Mouse (Mus musculus) right cerebral cortex, postnatal 36 days (tissue): ENCODE measurements around the gene Ppp1ca.

Source experiments
- DNase-seq, 2 experiments: peaks; one replicate each; pipeline ENCODE4 v3.0.0; 2022; ENCODE audit warnings: low spot score in 2 of 2, mixed read lengths in 1 of 2

Ppp1ca gene

DNA sequence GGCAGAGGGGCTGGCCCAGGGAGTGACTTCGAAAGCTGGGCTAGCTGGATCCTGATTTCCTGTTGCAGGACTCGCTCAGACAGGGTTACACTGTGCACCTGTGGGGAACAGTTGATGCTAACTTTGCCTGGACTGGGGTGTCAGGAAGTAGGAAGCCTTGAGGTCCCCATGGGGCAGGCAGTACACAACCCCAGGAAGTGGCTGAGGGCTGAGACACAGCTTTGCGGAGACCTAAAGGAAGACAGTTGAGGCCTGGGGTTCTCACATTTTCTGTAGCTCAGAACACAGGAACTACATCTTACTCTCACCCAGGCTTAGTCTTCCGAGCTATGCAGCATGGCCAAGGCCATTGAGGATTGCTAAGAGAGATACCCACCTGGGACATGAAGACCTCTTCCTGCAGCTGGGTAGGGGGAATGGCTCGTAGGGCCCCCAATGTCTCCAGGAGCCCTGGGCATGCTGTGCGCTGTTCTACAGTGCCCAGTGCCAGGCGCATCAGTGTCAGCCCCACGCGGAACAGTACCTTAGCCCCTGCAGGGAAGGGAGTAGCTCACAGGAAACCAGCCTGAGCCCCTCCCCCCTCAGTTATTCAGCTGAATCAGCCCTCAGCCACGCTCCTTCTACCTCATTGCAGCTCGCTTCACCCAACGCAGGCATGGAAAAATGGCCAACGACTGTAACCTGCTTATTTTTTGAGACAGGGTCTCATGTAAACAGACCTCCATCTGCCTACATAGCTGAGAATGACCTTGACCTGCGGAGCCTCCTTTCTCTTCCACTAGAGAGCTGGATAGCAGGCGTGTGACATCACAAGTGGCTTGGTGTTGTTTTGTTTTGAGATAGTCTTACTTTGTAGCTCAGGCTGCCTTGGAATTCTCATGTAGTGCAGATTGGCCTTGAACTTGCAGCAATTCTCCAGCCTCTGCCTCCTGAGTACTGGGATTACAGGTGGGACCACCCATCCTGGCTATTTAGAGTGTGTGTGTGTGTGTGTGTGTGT lies 6.6 kb upstream of the Ppp1ca start:
- DNase-seq: no peak

DNA sequence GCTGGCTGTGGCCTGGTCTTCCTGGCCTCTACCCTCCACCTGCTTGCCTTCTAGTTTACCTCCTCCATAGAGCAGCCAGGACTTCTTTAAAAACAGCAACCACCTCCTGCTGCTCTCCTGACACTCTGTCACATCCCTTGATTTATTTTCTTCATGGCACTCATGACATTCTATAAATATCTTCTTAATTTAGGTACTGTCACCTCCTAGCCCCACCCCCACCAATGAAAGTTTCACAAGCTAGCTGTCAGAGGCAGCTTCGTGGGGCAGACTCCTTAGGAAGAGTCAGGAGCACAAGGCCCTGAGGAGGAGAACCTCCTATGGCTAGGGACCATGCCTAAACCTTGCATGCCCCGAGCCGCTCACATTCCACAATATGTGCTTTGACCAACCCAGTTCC lies 4.6 kb upstream of the Ppp1ca start:
- DNase-seq: no peak

DNA sequence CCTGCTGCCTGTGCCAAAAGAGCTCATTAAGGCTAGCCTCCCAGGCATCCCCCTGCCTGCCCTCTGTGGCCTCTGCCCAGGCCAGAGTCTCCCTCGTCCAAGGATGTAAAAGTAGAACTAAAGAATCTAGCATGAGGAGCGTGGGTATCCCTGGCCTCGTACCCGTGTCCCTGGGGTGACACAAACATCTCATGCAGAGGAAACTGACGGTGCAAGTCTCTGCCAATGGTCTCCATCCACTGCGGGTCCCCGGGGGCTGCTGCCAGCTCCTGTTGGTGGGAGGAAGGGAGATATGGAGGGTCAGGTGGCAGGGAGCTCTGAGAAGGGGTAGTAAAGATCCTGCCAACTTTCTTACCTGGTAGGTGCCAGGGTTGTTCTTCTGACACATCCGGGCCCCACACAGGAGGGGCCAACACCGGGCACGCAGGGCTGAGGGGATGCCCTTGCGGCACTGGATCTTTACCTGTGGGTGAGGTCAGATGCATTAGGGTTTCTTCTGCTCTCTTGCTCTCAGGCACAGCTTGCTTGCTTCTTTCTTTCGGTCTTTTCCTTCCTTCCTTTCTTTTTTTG lies 2.7 kb upstream of the Ppp1ca start:
- no peak for DNase-seq

DNA sequence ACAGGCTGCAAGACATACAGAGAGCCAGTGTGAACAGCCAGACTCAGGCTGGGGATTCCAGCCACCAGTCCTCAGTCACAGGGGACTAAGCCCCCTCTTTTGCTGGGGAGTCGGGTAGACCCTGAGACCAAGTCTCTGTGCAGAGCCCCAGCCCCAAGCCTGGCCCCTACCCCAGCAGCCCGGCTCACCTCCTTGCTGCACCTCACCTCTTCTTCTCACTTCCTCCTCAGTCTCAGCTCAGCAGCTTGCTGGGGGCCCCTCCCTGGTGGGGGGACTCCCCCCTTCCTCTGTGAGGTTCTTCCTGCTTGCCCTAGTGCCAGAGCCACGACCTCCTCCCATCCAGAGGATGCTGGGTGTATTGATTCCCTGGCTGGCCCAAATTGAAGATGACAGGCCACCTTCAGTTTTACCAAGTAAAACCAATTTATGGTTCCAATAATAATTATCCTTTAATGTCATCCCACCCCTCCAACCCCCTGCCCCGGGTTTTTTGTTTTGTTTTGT lies 982 bp upstream of the Ppp1ca start, which contains the start of gene Tbc1d10c:
TSS of gene Tbc1d10c (minus strand) at position 454 of the 504 bp plus-strand sequence.
- no peak for DNase-seq

DNA sequence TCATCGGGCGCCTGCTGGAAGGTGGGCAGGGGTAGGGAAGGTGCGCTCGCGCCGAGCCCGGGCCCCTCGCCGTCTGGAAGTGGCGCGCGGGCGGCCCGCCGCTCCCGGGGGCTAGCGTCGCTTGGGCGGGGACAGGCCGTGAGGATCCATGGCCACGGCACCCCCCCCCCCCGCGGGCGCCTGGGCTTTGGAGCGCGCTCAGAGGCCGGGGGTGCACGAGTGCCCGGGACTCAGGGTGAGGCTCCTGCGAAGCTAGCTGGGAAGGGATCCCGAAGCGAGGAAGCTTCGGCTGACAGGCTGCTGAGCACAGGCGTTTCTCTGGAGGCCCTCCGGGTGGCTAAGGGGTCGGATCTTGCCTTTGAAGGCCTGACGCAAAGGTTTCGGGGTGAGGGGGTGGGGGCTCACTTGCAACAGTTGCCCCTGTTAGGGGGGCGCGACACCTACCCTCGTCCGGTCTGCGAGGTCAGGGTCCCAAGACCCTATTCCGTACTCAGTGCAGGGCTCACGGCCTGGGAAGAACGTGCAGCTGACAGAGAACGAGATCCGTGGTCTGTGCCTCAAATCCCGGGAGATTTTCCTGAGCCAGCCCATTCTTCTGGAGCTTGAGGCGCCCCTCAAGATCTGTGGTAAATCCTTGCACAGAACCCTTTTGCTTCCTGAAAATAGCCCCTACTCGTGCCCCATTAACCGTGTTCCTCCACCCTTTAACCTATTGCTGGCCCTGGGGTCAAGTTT lies 553 bp downstream of the Ppp1ca start:
- no peak for DNase-seq

DNA sequence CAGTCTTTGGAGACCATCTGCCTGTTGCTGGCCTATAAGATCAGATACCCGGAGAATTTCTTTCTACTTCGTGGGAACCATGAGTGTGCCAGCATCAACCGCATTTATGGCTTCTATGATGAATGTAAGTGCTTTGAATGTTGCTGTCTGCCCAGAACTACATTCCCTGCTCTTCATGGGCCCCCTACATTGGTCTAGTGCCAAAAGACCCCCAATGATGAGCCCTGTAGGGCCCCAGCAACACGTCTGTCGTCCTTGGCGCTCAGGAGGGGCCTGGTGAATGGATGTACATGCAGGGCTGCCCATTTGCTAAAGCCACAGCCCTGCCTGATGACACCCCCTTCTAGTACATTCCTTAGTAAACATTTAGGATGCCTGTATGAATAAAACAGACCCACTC lies 1.3 kb downstream of the Ppp1ca start:
- DNase-seq: no peak

DNA sequence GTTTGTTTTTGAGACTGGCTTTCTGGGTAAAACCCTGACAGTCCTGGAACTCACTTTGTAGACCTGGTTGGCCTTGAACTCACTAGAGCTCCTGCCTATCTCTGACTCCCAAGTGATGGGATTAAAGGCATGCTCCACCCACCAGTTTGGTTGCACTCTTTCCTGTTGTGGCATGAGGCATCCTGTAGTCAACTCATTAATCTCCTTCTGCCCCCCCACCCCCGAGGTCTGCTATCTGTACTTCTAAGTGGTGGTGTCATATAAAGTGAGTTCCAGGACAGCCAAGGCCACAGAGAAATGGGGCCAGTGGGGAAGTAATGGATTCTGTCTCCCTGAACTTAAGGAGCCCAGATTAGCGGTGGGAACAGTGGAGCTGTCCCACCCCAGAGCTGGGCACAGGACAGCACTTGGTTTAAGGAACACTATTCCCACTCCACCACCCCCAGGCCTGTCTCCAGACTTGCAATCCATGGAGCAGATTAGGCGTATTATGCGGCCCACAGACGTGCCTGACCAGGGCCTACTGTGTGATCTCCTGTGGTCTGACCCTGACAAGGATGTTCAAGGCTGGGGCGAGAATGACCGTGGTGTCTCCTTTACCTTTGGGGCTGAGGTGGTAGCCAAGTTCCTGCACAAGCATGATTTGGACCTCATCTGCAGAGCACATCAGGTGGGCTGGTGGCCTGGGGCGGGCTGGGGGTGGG lies 2.3 kb downstream of the Ppp1ca start:
- no peak for DNase-seq

DNA sequence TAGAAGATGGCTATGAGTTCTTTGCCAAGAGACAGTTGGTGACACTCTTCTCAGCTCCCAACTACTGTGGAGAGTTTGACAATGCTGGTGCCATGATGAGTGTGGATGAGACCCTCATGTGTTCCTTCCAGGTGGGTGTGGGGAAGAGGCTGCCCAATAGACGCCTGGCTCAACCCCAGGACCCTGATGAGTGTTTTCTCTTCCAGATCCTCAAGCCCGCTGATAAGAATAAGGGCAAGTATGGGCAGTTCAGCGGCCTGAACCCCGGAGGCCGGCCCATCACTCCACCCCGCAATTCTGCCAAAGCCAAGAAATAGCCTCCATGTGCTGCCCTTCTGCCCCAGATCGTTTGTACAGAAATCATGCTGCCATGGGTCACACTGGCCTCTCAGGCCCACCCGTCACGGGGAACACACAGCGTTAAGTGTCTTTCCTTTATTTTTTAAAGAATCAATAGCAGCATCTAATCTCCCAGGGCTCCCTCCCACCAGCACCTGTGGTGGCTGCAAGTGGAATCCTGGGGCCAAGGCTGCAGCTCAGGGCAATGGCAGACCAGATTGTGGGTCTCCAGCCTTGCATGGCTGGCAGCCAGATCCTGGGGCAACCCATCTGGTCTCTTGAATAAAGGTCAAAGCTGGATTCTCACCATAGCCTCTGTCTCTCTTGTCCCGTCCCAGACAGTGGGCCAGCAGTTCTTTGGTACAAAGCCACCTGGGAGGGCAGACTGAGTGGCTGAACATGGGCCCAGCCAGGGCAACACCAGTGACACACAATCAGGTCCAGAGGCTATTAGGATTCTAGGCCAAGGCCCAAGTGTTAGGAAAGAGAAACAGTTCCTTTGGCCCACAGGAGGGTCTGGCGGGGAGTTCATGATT lies 3.1 kb downstream of the Ppp1ca start:
- no peak for DNase-seq

DNA sequence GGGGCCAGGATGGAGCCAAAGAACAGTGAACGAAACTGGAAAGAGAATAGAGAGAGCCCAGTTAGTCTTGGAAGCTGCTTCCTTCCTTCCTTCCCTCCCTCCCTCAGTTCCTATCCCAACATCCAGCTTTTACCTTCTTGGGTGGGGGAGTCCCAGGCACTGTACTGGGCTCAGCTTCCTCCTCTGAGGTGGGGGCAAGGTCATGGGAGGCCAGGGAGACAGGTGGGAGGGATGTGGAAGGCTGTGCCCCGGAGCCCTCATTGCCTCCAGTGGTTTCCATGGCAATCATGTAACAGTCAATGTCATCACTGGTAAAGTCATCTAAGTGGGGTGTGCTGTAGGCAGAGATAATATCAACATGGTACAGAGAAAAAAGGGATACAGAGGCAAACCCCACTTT lies 4.2 kb downstream of the Ppp1ca start:
- DNase-seq: no peak

DNA sequence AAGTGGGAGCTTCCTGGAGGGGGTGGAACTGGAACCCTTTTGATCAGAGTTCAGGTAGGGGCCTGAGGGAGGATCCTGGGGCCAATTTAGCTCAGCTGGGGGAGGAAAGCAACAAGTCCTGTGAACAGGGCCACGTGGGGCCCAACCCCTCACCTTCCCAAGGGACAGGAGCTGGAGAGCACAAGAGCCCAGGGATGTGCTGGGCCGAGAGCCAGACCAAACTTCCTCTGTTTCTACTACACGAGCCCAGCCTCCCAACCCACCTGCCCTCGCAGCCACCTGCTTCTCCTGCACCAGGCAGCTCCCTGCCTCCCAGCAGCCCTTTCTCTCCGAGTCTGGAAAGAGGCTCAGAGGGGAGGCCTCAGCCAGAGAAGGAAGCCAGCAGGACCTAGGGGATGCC lies 4.7 kb downstream of the Ppp1ca start:
- DNase-seq: no peak

DNA sequence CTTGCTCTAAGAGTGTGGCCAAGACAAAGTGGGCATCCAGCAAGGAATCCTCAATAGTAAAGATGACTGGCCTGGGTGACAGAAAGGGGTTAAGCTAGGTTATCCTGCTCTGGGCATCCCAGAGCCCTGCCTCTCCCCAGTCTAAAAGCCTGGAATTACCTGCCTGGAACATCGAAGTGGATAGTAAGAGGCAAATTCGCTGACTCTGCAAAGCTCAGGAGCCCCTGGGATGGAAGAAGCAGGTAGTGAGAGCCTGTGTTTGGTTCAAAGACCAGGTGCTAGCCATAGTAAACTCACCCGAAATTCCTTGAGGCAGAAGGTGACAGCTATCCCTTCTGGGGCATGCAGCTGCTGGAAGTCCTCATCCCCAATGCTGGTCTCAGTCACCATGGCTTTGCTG lies 5.3 kb downstream of the Ppp1ca start:
- no peak for DNase-seq

DNA sequence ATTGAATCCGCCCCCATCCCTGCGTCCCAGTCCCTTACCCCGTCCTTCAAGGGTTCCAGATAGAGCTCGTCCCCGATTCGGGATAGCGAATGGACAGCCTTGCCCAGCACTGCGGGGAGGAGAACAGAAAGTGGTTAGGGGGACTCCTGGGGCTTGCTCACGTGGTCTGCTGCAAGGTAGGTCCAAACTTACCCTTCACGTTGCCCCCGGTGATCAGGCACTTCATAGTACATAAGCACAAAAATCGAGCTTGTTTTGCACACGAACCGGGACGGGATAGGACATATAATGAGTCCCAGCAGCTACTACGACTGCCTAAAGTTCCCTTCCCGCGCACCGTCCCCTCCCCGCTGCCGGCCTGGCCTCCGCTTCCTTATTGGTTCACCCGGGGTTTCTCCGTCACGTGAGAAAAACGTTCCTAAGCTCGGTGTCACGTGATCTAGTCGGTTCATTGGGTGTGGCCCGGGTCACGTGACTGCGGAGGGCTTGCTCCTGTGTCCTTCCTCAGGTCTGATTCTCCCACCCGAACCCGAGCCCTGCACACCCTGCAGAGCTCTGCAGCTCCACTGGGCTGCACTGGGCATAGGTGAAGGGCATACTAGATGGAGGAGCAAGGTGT lies 9.5 kb downstream of the Ppp1ca start, which contains the start of gene Rad9a:
TSS of gene Rad9a (minus strand) at position 372 of the 619 bp plus-strand sequence.
- DNase-seq: peak; percentile 95 to 96

DNA sequence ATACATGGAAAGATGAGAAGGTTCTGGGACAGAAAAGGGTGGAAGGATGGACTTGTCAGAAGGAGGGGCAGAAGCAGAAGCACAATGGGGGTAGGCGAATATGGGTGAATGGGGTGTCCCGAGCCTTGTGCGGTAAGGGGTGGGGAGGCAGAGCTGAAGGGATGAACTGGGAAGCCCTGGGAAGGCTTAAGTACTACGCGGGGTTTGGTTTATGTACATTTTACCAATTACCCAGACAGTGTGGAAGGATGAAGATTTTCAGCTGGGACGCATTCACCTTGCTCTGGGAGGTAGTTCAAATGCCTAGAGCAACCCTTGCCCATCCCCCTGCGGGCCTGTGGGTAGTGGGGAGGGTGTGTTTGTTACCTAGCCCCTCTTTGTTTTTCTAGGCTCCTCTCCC lies 10.3 kb downstream of the Ppp1ca start:
- DNase-seq: no peak

DNA sequence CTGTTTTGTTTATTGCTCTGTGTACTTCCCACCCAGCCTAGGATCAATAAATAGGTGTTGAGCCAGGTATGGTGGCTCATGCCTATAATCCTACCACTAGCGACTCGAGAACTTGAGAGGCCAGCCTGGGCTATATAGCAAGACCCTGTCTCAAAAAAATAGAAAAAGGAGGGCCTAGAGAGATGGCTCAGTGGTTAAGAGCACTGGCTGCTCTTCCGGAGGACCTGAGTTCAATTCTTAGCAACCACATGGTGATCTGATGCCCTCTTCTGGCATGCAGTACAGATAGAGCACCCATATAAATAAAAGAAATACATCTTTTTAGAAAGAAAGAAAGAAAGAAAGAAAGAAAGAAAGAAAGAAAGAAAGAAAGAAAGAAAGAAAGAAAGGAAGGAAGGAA lies 11.3 kb downstream of the Ppp1ca start:
- DNase-seq: no peak

DNA sequence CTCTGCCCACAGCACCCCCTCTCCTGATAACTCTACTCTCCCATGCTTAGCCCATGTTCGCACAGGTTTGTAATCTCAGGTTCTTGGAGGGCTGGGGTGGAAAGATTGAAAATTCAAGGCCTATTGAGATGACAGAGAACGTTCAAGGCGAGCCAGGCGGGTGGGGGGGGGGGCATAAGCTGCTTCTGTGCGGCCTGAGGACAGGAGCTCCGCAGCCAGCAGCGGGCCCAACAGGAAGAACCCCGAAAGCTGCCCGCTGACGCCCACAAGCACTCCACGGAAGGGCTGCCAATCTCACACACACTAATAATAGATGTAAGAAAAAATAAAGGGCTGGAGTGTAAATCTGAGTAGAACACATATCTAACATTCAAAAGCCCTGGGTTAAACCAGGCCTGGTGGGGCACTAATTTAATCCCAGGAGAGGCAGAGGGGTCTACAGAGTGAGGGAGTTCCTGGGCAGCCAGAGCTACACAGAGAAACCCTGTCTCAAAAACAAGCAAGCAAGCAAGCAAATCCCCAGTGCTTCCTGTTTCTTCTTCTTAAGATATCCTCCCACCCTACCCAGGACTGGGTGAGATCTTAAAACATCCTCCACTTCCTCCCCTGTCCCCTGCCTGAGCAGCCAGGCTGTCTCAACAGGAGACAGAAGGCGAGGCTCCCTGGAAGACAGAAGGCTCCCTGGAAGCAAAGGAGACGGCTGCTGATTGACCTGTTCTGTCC lies 11.9 kb downstream of the Ppp1ca start:
- no peak for DNase-seq

DNA sequence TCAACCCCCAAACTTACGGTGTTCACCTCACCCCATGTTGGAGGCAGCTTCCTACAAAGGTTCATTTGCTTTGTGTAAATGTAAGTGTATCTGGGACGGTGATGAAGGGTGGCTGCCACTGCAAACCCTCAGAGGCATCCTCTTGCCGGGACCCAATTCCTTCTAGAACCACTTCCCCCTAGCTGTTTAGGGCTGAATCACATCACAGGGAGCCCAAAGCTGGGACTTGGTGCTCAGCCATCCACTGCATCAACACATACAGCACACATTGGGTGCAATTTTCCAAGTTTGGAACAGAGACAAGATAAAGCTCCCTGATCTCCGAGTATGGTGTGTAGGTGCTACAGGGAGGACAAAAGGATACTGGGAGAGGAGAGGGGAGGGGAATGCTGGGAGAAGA lies 13.0 kb downstream of the Ppp1ca start:
- DNase-seq: no peak

DNA sequence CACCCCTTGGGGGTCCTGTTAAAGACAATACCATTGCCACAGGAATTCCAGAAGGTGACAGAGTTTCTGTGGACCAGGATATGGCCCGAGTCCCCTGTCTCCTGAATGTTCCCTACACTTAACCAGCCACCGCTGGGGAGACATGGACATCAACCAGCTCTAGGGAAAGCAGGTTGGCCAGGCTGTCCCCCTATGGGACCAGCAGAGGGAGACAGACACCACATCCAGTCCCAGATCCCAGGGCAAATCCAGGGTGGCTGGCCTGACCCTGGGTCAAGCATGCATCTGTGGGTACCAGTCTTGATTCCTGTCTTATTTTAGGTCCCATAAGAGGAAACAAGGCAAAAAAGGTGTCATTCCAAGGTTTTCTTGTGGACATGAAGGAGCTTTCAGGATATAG lies 15.1 kb downstream of the Ppp1ca start:
- no peak for DNase-seq

DNA sequence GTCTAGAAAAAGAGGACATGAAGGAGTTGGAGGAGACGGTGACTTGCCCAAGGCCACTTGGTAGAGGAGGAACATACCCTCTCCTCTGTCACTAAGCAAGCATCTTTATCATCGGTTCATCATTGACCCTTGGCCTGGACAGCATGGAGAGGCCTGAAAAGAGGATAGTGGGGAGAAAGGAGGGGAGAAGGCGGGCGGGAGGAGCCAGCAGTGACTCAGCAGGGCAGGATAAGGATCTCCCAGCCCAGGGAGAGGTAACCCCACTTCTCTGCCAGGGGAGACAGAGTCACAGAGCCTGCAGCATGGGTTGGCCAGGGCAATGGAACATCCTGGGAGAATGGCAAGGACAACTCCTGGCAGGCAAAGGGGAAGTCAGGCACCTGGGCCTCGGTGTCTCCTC lies 16.7 kb downstream of the Ppp1ca start:
- DNase-seq: no peak

DNA sequence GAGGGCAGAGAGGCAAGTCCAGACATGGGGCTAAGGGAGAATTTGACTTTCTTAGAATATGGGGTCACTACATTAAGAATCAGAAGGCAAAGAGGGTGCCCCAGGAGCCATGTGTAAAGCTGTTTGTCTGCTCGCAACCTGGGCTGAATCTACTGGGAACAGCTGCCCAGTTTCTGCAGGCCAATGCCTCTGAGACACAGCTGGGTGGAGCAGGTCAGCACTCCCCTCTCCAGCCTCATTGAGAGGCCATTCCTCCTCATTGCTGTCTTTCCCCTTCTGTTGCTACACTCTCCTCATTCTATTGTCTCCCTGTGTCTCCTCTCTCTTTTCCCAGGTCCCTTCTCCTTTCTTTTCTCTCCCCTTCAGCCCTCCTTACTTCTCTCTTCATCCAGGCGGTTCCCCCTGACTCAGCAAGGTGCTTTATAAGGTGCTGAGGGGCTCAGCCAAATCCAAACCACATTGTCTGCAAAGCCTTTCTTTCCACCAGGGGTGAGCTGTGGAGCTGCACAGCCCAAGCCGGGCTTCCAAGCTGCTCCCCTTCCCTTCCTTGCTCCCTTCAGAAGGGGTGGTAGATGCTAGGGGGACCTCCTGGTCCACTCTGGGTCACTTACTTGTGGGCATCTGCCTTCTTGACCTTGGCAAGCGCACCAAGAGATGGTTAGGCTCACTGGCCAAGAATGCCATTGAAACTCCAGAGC lies 20.2 kb downstream of the Ppp1ca start:
- no peak for DNase-seq
